Mouse (Mus musculus) adrenal gland, adult 8-10 months (tissue): ENCODE measurements around the gene Hspb7. TPM values are rescaled to one million over a fixed set of nuclear protein-coding genes. Genes with fewer than 3 reads are reported as not detected.

Experiments used
- DNase-seq: peaks from one replicate; pipeline ENCODE4 v3.0.0; 2022
- total RNA-seq, 4 experiments: library from RNA; stranded (reverse); gene quantifications; 2 replicates each; pipeline ENCODE4 v1.2.4; 2022

The Hspb7 gene
- total RNA-seq, 4 experiments from 2014 or later = 0.38 to 0.97 (median 0.57) TPM

DNA sequence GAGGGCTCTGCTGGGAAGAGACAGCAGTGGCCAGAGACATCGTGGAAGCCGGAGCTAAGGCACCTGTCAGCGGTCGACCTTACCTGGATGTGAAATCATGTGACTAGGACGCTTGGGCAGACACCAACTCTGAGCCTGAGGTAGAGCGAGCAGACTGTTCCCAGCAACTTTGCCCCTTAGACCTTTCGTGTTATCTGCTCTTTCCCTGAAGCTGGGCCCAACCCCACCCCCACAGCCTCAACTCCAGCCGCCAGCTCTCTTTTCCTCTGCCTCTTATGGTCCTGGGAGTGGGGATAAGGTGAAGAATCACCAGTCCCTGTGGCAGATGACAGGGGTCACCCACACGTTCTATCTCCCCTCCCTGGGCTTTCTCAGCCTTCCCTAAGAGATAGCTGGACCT is 307 bp downstream of the Hspb7 start:
- no peak for DNase-seq

- DNase-seq = no peak
These were observed 844 bp downstream of the Hspb7 start for GRCm38 (mm10) chr4:141421423-141421822.

DNA sequence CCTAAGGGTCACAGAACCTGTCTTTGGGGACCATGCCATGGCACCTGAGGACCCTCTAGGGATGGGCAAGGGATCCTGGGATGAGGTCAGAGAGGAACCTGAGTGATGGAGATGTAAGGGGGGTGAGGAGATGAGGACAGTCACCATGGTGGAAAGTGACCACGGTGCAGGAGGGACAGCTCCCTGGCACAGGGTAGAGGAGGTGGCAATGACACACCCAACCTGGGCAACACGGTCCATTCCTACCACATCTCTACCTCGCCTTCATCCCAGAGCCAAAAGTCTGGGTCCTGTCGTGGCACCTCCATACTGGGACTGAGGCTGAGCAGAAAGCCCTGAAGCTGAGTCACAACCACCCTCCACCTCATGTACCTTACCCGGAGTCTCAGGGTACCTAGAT is 2.3 kb downstream of the Hspb7 start:
- no peak for DNase-seq

DNA sequence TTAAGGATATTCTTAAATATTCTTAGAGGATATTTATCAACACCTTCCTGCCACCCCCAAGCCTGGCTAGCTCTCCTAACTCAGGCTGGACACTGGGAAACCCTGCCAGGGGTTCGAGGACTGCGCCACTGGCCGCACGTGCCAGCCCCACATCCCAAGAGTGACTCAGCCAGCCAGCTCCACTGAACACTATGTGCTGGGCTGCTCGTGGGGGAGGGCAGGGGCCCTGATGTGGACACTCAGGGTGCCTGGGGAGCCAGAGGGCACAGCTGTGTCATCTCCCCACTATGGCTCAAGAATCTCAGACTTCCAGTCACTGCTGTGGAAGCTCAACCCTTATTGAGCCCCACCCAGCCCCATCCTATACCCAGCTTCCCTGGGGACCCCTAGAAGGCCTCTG is 2.7 kb downstream of the Hspb7 start:
- DNase-seq = no peak

GRCm38 (mm10) chr4:141423691-141424431 is 3.3 kb downstream of the Hspb7 start:
- no peak for DNase-seq

DNA sequence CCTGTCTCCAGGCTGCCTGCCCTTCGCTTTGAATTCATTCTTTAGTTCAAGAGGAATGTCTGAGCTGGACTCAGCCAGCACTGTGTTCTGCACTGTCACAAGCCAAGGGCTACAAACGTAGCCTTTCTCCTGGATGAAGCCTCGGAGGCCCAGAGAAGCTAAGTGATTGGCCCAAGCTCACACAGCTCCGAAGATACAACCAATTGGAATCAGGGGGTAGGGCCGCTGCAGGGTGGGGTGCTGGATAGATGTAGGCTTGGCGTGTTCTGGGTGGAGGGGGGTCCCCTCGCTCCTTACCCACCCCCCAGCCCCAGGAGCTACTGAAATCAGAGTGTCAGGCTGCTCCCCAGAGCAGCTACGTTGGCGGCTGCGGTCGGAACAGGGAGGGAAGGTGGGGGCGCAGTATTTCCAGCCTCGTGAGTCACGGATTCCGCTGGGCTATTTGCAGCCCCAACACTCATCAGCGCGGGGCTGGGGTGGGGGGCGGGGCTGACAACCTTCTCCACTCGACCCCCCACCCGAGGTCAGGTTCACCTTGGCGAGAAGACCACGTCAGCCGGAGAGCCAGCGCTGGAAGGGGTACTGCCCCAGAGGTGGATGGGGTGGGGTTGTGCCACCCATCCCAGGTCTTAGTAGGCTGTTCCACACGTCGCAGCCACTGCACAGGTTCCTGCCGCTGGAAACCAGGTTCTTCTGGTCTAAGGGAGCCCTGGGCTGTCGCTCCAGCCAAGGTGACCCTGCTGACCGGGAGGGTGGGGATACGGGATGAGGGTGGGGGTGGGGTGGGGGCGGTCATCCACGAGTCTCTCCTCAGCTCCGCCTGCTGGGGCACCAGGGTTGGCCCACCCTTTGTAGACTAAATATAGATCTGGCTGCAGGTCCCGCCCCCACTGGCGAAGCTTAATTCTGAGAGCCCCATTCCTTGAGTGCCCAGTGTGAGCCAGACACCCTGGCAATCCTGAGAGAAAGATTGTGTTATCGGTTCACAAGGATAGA is 5.2 kb downstream of the Hspb7 start:
- DNase-seq = no peak

DNA sequence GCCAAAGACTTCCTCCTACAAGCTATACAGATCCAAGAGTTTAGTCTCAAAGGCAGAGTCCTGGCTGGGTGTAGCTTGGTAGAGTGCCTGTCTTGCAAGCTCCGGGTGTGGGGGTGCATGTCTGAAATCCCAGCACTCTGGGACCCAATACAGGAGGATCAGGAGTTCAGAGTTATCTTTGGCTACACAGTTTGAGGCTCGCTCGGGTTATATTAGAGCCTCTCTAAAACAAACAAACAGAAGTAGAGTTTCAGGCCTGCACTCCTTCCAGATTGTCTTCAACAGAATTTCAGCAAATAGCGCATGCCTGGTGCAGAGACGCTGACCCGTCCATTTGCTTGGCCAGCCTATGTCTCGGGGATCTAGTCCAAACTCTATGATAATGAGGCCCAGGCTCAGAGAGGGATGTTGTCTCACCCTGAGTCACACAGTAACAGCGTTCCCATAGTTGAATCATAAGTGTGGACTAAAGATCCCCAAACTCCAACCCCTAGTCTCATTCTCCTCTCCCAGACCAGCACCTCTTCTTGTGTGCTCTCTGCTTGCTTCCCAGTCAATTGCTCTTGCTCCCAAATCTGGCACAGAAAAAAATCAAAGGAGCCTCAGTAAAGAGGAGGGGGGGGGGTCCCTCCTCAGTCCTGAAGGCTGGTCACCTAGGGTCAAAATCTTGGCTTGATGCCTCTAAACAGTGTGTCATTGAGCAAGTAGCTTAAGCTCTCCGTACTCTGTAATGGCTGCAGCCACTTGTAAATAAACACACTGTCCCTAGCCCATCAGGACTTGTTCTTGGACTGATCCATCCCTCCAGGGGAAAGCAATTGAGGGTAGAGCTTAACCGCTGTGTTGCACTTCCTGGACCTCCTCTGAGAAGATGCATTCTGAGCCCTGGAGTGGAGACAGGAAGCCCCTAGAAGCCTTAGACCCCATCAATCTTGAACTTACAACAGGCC is 6.5 kb downstream of the Hspb7 start:
- no peak for DNase-seq

DNA sequence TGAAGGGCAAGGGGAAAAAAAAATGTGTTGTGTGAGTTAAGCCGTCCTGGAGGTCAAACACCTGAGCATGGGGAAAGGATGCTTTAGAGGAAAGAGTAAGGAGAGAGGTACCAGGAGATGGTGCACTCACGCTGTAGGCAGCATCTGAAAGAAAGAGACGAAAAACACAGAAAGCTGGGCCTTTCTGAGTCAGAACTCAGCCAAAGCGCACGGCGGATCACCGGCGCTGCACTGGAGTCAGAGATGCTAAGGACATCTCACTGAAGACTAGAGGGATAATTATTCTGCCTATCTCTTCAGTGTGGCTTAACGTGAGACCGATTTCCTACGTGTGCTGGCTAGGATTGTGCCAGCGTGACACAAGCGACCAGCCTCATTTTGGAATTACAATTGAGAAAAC is 7.3 kb downstream of the Hspb7 start:
- no peak for DNase-seq

- no peak for DNase-seq
These were observed 8.8 kb downstream of the Hspb7 start for GRCm38 (mm10) chr4:141429381-141429780.

- DNase-seq = no peak
These were observed 9.3 kb downstream of the Hspb7 start for GRCm38 (mm10) chr4:141429847-141430246.

GRCm38 (mm10) chr4:141430997-141431396 is 10.4 kb downstream of the Hspb7 start:
- DNase-seq = peak; percentile 57

DNA sequence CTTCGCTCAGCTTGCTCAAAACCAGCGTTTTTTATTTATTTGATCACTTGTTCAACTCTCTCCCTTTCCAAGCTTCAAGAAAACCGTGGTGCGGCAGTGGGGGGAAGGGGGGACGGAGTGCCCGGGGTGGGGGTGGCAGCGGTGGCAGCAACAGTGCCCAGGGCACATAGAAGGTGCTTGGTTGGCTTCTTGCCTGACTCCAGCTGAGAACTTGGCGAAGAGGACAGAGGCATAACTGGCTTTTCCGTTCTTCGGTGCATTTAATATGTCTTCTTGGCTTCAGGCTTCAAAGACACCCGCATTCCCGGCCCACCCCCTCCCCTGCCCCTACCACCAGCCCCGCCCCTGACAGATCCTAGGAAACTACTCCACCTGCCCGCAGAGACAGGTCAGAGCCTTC is 12.1 kb downstream of the Hspb7 start:
- DNase-seq = no peak

GRCm38 (mm10) chr4:141433191-141433590 is 12.6 kb downstream of the Hspb7 start:
- no peak for DNase-seq

DNA sequence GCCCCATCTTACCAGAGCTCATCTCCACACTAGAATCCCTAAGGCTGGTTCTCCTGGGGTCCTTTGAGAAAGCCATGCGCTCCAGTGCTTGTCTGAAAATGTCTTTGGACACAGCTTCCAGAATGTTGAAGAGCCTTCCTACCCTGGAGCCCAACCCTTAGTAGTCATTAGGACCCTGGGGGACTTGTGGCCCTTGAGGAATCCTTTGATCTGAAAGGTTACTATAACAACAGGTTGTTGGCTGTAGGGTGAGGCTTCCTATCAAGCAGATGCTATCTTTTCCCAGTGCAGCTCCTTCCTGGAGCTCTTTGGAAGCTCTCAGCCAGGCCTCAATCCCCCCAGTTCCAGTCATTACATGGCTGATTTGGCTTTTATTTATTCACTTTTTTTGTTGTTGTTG is 15.4 kb downstream of the Hspb7 start, which contains the start of gene Srarp:
Srarp (minus strand) TSS at position 132 of the 400 bp plus-strand sequence.
- DNase-seq = no peak

- no peak for DNase-seq
These were observed 18.7 kb downstream of the Hspb7 start for GRCm38 (mm10) chr4:141439083-141439803.

DNA sequence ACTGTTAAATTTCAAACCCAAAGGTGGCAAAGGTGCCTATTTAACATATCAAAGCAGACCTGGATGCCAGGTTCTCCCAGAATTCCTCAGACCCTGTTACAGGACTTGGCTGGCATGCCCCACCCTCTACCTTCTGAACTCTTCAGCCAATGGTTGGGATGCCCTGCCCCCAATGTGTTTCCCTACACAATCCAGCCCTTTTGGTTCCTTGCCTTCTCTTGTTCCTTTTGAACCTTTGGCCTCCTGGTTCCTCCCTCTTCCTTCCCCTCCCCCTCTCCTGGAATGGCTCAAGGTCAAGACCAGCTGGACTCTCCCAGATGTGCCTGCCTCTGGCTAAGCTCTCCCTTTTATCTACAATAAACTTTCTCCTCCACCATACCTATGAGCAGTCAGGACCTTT is 20.3 kb downstream of the Hspb7 start:
- no peak for DNase-seq

DNA sequence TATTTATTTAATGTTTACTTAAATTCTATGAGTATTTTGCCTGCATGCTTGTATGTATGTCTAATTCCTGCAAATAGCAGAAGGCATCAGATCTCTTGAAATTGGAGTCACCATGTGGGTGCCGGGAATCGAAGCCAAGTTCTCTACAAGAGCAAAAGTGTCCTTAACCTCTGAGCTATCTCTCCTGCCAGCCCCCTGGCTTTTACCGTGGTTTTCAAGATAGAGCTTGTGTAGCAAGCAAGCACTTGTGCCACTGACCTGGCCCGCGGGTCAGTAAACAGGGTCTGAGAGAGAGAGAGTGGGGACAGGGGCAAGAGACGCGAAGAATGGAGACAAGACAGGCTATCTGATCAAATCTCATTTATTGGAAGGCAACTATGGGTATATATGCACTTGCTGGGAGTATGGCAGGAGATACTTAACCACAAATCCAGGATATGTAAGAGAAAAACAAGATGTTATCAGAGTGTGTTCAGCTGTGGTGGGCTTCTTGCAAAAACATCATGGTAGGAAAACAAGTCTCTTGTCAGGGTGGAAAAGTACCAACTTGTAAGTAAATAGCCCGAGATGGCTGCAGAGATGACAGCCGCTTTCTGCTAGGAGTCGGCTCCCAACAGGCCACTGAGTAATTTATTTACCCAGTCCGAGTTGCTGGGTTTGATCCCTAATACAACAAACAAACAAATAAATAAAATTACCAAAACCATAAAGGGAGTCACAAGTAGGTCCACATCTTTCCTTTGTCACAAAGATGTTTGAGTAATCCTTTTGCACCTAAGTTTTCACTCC is 23.3 kb downstream of the Hspb7 start:
- no peak for DNase-seq

- peak; percentile 84 for DNase-seq
These were observed 24.1 kb downstream of the Hspb7 start, which contains the start of gene Zbtb17 for GRCm38 (mm10) chr4:141444451-141445327. Gene Zbtb17, plus strand, starts transcription at chr4:141444654.

GRCm38 (mm10) chr4:141445328-141445720 is 24.7 kb downstream of the Hspb7 start:
- no peak for DNase-seq

DNA sequence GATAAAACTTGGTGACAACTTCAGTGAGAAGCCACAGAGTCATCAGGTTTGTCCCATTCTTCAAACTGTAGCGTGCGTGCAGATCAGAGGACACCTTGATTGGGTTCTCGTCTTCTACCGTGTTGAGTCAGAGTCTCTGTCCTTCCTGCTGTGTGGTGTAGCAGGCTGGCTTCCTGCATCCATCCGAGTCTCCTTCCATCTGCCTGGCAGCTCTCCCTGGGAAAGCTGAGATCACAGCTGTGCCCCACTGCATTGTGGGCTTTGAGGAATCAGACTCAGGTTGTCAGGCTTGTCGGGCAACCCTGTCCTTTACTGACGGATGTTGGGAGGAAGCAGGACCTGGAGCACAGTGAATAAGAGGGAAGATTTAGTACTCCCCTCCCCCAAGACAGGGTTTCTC is 25.6 kb downstream of the Hspb7 start:
- DNase-seq = no peak
